Mouse (Mus musculus): ENCODE data around the gene Rpl29.

DNA sequence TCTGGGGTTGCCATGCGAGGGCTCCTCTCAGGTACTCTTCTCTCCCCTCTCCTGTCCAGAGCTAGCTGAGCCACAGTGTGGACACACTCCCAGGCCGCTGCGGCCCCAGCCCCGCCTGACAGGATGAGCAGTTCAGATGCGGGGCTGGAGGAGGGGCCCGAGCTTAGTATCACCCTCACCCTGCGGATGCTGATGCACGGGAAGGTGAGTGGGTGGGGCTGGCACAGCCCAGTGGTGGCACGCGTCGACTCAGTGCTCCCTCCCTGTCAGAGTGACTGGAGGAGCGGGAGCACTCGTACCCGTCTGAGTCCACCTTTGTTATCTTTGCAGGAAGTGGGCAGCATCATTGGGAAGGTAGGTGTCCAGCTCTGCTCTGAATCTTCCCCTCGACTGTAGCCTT, 30.7 kb downstream of the Rpl29 start:
- TF ChIP-seq POLR2A (IDR thresholded peaks at IDR 0.05; ENCODE audit: control insufficient read depth, low read depth, low read length) (no peak), CTCF (IDR thresholded peaks at IDR 0.05; ENCODE audit: control insufficient read depth, insufficient read depth, insufficient replicate concordance, low read depth, low read length) (no peak)

All from testis, adult 2 months (tissue).